Mouse (Mus musculus): ENCODE data around the gene Trim28.

GRCm38 (mm10) chr7:13031983-13032382, 33.1 kb downstream of the Trim28 start:
- TF ChIP-seq CTCF (IDR thresholded peaks at IDR 0.05; ENCODE audit: borderline replicate concordance, insufficient read depth, low read depth, low read length) (no peak), POLR2A (IDR thresholded peaks at IDR 0.05; ENCODE audit: borderline replicate concordance, insufficient read depth, low read length) (no peak)
